Mouse (Mus musculus): Measurements from ENCODE around the gene Itprid1.

Itprid1 gene

GRCm38 (mm10) chr6:55887598-55887997, 50.9 kb downstream of the Itprid1 start:
- no peak for DNase-seq (ENCODE audit: low spot score in 2 of 2)

- no peak for DNase-seq (ENCODE audit: low spot score in 2 of 2)
Measured at GRCm38 (mm10) chr6:55901568-55902328, 65.1 kb downstream of the Itprid1 start.

- DNase-seq (ENCODE audit: low spot score in 2 of 2), result no peak
Measured at GRCm38 (mm10) chr6:55902329-55902605, 65.6 kb downstream of the Itprid1 start.

- DNase-seq (ENCODE audit: low spot score in 2 of 2), result no peak
Measured at GRCm38 (mm10) chr6:55919206-55919605, 82.5 kb downstream of the Itprid1 start.

- no peak for DNase-seq (ENCODE audit: low spot score in 2 of 2)
Measured at GRCm38 (mm10) chr6:55920282-55920720, 83.6 kb downstream of the Itprid1 start.

- DNase-seq (ENCODE audit: low spot score in 2 of 2), result peak in 1 of 2 experiments; percentile 6
Measured at GRCm38 (mm10) chr6:55920866-55921630, 84.4 kb downstream of the Itprid1 start.

- no peak for DNase-seq (ENCODE audit: low spot score in 2 of 2)
Measured at GRCm38 (mm10) chr6:55944709-55945108, 108.0 kb downstream of the Itprid1 start.

GRCm38 (mm10) chr6:55950345-55951110, 113.8 kb downstream of the Itprid1 start:
- peak; percentile 25 to 67 for DNase-seq (ENCODE audit: low spot score in 2 of 2)

GRCm38 (mm10) chr6:55972998-55973397, 136.3 kb downstream of the Itprid1 start:
- DNase-seq (ENCODE audit: low spot score in 2 of 2), result peak in 1 of 2 experiments; percentile 24

GRCm38 (mm10) chr6:55979766-55980165, 143.1 kb downstream of the Itprid1 start:
- DNase-seq (ENCODE audit: low spot score in 2 of 2), result no peak

- no peak for DNase-seq (ENCODE audit: low spot score in 2 of 2)
Measured at GRCm38 (mm10) chr6:56008711-56009110, 172.0 kb downstream of the Itprid1 start.

GRCm38 (mm10) chr6:56012384-56012783, 175.7 kb downstream of the Itprid1 start:
- DNase-seq (ENCODE audit: low spot score in 2 of 2), result no peak

GRCm38 (mm10) chr6:56017291-56017994, 180.7 kb downstream of the Itprid1 start, which contains the start of gene Ppp1r17:
TSS of gene Ppp1r17 (plus strand) at chr6:56017497.
- no peak for DNase-seq (ENCODE audit: low spot score in 2 of 2)

- DNase-seq (ENCODE audit: low spot score in 2 of 2), result no peak
Measured at GRCm38 (mm10) chr6:56019632-56020031, 182.9 kb downstream of the Itprid1 start.

GRCm38 (mm10) chr6:56025533-56025932, 188.8 kb downstream of the Itprid1 start:
- DNase-seq (ENCODE audit: low spot score in 2 of 2), result no peak

- DNase-seq (ENCODE audit: low spot score in 2 of 2), result no peak
Measured at GRCm38 (mm10) chr6:56027318-56027717, 190.6 kb downstream of the Itprid1 start.

GRCm38 (mm10) chr6:56027966-56028365, 191.3 kb downstream of the Itprid1 start:
- DNase-seq (ENCODE audit: low spot score in 2 of 2), result no peak

Measured in left cerebral cortex, adult 9 months (tissue).